Mouse (Mus musculus) liver, adult 2 months (tissue): ENCODE measurements around the gene Ltf.

Source experiments
- CTCF ChIP-seq: fragments of 200-500 bp; IDR thresholded peaks from 2 replicates; pipeline ENCODE4 v1.5.1; 2011; ENCODE audit warnings: low read depth, low read length, control low read depth
- POLR2A ChIP-seq: fragments of 200-500 bp; IDR thresholded peaks from 2 replicates; pipeline ENCODE4 v1.6.1; 2011; ENCODE audit warnings: low read length, control low read depth; ENCODE audit not compliant: insufficient read depth; ENCODE audit errors: extremely low read depth

DNA sequence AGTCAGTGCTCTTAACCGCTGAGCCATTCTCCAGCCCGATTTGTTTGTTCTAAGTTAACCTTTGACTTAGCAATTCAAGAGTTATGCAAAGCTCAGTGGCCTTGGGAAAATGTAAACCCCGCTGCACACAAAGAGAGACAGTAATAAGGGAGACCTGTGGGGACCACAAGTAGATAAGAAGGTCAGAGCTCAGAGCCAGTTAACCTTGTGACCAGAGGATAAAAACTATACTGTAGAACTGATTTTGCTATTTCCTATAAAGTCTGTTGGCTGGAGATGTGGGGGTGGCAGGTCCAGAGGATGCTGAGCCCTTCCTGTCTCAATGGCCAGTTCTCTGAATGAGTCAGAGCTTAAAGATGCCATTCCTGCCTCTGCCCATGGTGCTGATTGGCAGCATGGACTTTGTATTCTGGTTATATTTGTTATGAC is 25.8 kb upstream of the Ltf start:
- TF ChIP-seq CTCF: no peak
- TF ChIP-seq POLR2A: no peak
